Mouse (Mus musculus) brain, embryonic 14.5 days (tissue): ENCODE results near the gene Alg14. TPM values are rescaled to one million over a fixed set of nuclear protein-coding genes. Genes with fewer than 3 reads are reported as not detected.

Experiments used
- DNase-seq: peaks from one replicate; pipeline ENCODE4 v3.0.0-alpha.2; 2011; ENCODE audit warnings: low read depth
- CTCF ChIP-seq: fragments of 200-500 bp; IDR thresholded peaks from 2 replicates; pipeline ENCODE4 v1.5.1; 2012; ENCODE audit warnings: inconsistent platforms, mild to moderate bottlenecking, moderate library complexity, borderline replicate concordance; ENCODE audit not compliant: insufficient read depth, insufficient read length; ENCODE audit errors: extremely low read depth
- POLR2A ChIP-seq: fragments of 200-500 bp; IDR thresholded peaks from 2 replicates; pipeline ENCODE4 v1.6.1; 2012; ENCODE audit warnings: mild to moderate bottlenecking, inconsistent platforms, borderline replicate concordance; ENCODE audit not compliant: poor library complexity, insufficient read depth, insufficient read length, severe bottlenecking; ENCODE audit errors: extremely low read depth
- polyA plus RNA-seq: library from polyadenylated mRNA; depleted of rRNA; stranded (reverse); fragments of >200 nt; gene quantifications from 2 replicates; pipeline ENCODE4 v1.2.3, GENCODE M21; 2012

The Alg14 gene
- polyA plus RNA-seq, 1 experiment: 16.0 TPM

DNA sequence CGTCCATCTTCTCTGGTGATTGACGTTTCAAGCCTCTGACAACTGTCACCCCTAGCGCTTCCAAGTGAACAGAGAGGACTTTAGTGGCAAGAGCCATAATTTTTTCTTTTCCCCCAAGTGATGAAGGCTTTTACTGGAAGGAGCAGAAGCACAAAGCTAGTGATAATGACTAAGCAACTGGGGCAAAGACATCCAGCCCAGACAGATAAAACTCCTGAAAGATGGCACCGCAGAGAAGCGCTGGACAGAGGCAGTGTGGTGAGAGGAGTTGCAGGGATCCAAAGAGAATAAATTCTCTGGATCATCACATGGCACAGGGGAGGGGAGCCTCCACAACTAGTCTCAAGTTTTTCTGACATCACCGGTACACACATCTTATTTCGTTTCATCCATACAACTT, 30.3 kb upstream of the Alg14 start:
- DNase-seq: no peak
- TF ChIP-seq CTCF (no peak), POLR2A (no peak)

GRCm38 (mm10) chr3:121261939-121262520, 29.5 kb upstream of the Alg14 start:
- TF ChIP-seq POLR2A: no peak
- no peak for TF ChIP-seq CTCF
- peak; percentile 53 for DNase-seq

DNA sequence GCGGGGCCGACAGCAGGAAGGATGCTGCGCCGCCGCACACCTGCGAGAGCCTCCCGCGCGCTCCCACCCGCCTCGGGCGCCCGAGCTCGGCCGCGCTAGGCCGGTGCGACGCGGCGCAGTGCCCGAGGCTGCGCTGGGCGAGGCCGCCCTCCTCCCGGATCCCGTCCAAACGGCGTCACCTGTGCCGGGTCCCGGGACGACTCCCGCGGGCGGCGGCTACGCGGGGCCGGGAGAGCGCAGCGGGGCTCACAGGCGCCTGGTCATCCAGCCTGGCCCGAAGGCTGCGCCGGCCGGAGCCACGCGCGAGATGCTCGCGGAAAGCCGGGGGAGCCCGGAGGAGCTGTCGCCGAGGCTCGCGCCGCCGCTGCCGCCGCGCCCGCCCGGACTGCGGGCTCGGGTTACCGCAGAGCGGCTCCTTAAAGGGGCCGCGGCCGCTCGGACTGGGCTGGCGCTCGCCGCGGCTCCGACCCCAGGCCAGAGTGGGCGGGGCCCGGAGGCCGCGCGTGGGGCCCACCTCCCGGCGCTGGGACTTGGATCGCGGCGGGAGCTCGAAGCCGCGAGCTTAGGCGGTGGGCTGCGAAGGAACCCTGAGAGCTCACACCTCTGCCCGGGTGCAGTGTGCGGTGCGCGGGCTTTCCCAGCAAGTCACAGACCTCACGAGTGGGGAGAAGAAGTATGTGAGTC, 28.9 kb upstream of the Alg14 start:
- TF ChIP-seq POLR2A (peak; percentile 22; the same call in 1 of the 2 replicates), CTCF (no peak)

DNA sequence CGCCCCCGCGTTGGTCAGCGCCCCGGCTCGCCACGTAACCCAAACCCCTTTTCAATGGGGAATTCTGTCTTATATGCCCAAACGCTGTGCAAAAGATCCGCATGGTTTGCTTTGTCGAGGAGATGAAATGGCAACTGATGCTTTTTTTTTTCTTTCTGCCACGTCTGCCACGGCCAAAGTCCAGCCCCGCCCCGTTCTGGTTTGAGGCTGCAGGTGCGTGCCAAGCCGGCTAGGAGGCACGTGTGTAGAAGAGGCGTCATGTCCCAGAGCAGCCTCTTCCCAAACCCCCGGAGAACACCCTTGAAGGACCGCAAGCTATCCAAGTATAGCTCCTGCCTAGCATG, 28.4 kb upstream of the Alg14 start:
- TF ChIP-seq CTCF (no peak), POLR2A (no peak)
- DNase-seq: peak; percentile 70

More for the DNA sequence above, 28.9 kb upstream of the Alg14 start:
- peak; percentile 72 for DNase-seq

GRCm38 (mm10) chr3:121264242-121264641, 27.3 kb upstream of the Alg14 start:
- DNase-seq: no peak
- TF ChIP-seq CTCF (no peak), POLR2A (no peak)

DNA sequence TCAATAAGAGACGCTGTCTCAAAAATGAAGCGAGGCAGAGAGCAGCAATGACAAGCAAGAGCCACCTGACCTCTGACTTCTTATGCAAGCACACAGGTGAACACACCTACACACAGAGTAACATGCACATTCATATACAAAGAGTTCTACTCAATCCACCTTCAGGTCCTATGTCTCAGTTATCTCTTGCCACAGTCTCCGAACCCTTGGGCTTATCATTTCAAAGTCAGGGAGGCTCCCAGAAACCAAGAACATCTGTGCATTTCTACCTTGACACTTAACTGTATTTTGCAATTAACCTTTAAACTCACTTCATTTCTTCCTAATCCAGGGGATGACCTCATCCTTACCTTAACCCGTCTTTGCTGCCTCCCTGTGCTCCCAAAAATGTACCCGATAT, 24.3 kb upstream of the Alg14 start:
- no peak for DNase-seq
- no peak for TF ChIP-seq POLR2A
- no peak for TF ChIP-seq CTCF

GRCm38 (mm10) chr3:121272577-121272976, 19.0 kb upstream of the Alg14 start:
- DNase-seq: no peak
- TF ChIP-seq CTCF: no peak
- TF ChIP-seq POLR2A: no peak

DNA sequence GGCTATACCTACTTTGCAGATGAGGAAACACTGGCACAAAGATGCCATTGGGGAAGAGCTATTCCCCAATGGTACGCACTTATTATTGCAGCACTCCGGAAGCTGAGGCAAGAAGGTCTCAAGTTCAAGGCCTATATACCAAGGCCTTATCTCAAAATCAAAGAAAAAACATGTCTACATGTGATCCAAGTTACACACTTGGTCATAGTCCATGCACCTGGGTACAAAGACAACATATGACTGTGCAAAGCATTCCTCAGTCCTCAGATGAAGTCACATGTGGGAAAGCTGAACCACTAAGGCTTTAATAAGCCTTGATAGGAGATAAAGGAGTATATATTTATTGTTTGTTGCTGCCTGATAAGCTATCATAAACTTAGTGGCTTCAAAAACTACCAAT, 17.6 kb upstream of the Alg14 start:
- TF ChIP-seq POLR2A: no peak
- no peak for TF ChIP-seq CTCF

GRCm38 (mm10) chr3:121277009-121277408, 14.6 kb upstream of the Alg14 start:
- TF ChIP-seq CTCF: no peak
- no peak for TF ChIP-seq POLR2A
- no peak for DNase-seq

More for the DNA sequence above, 17.6 kb upstream of the Alg14 start:
- no peak for DNase-seq

- DNase-seq: peak; percentile 31
- TF ChIP-seq CTCF (no peak), POLR2A (no peak)
These were observed 14.0 kb upstream of the Alg14 start for GRCm38 (mm10) chr3:121277557-121277956.

DNA sequence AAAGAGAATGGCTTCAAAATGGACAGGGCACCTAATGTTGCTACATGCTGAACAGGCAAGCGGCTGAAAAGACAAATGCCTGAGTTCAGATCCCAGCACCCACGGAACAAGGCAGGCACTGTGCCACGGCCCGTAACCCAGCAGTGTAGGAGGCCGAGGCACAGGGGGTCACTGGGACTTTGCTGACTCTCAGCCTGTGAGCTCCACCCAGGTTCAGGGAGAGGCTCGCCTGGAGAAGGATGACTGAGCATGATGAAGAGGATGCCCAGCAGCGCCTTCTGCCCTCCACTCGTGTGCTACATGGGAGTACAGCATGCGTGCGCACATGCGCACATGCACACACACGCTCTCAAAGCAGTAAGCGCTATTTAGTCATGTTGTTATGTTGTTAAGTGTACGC, 11.9 kb upstream of the Alg14 start:
- DNase-seq: no peak
- TF ChIP-seq CTCF (no peak), POLR2A (no peak)

- DNase-seq: no peak
- no peak for TF ChIP-seq CTCF
- TF ChIP-seq POLR2A: no peak
These were observed 8.6 kb upstream of the Alg14 start, which contains the start of gene Tmem56 for GRCm38 (mm10) chr3:121282998-121283397. Gene Tmem56 (minus strand): TSS chr3:121283098.
